Mouse (Mus musculus): ENCODE data around the gene Olfr95.

DNA sequence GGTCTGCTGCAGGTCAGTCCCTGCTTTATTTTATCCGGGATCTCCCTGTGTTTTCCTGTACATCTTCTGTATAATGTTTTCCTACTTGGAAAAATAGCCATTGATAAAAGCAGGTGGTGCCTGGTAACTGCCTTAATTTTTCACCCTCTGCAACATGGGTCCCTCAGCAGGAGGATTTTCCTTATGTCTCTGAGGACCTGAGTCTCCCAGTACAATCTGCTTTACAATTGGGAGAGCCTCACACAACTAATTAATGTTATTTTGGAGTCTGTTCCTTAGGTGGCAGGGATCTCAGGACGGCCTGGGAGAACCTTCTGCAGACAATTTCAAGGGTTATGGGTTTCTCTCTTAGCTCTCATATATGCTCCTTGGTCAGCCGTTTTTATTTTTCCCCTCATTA lies at the start of gene Olfr95:
- TF ChIP-seq CTCF (IDR thresholded peaks at IDR 0.05; ENCODE audit: control insufficient read depth, insufficient read depth, insufficient read length) (no peak), MYOG (IDR thresholded peaks at IDR 0.05; ENCODE audit: control insufficient read depth, extremely low read depth, insufficient read length) (no peak), USF1 (IDR thresholded peaks at IDR 0.05; ENCODE audit: low read depth) (no peak), MYOD1 (IDR thresholded peaks at IDR 0.05; ENCODE audit: control insufficient read depth, insufficient read length, low read depth) (no peak), MAX (IDR thresholded peaks at IDR 0.05) (no peak)
